Mouse (Mus musculus): ENCODE data around the gene Ctf2.

DNA sequence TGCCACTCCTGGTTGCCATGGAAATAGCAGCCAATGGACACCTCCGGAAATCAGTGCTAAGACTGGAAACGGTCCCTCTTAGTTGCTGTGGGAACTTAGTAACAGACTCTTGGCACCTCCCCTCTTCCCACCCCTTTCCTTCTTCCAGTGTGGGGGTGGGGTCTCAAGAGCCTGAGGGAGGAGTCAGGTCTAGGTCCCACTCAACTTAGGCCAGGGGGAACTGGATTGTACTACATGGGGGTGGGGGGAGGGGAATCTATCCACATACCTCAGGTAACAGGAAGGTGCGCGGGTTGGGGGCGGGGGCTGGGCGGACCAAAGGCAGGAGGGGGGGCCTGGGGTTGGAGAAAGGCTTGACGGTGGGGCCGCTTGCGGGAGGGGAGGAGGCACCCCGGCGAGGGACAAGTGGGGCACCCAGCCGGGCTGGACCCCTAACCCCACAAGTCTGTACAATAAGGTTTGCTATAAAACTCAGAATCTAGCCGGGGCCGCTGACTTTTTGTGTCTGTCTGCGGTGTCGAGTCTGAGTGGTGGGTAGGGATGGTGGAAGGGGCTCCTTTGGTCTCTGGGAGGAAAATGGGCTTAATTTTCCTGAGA is 37.1 kb upstream of the Ctf2 start:
- TF ChIP-seq CTCF (IDR thresholded peaks at IDR 0.05; ENCODE audit: low read depth, low read length) (no peak), EP300 (IDR thresholded peaks at IDR 0.05; ENCODE audit: insufficient read depth, low read depth, low read length) (0 out of 2 replicates have a peak, but pooled peaks have one; percentile 11), POLR2A (IDR thresholded peaks at IDR 0.05; ENCODE audit: insufficient read depth, low read length) (no peak)

All from ES-Bruce4 (cell line).